In genomic region chr8:123768492-123769356, GRCm38 (mm10) we compare ENCODE assay signal across 8 mouse cellular contexts. TPM values are rescaled to one million over a fixed set of nuclear protein-coding genes. Genes with fewer than 3 reads are reported as not detected.
DNase-seq lines count a peak whose midpoint lies in the region; ATAC-seq and TF ChIP-seq lines count a peak whose summit lies in the region.
"Had no signal": no experiment of that assay in that cellular context is flagged by ENCODE, and none has a peak within 500 bp of the region (broad histone marks: within the 10 kb centered on the region; RNA-seq: fewer than 3 reads in every experiment).

No protein-coding gene starts in this region.

- H3K27ac ChIP-seq in forebrain, embryonic 15.5 days (replicated peaks): no peak overlapping the region
- H3K27ac ChIP-seq in lung, embryonic 16.5 days (ENCODE audit: low read length): no peak overlapping the region
- no peak overlapping the region for H3K27ac ChIP-seq in small intestine, adult 2 months (ENCODE audit: insufficient read depth, low read depth, low read length)
- H3K27ac ChIP-seq: heart, embryonic 13.5 days had no signal

- H3K9ac ChIP-seq in forebrain, embryonic 15.5 days (replicated peaks): no peak overlapping the region
- no peak overlapping the region for H3K9ac ChIP-seq in lung, embryonic 16.5 days (ENCODE audit: low read length)
- H3K9ac ChIP-seq: heart, embryonic 13.5 days had no signal

- no peak for TF ChIP-seq POLR2A in small intestine, adult 2 months (IDR thresholded peaks at IDR 0.05; ENCODE audit: low read depth, low read length)

- 65% methylated on average over 16 of the region's 16 CpGs for WGBS in forebrain, embryonic 15.5 days
- 58% methylated on average over 16 of the region's 16 CpGs for WGBS in lung, embryonic 16.5 days
- 62% methylated on average over 16 of the region's 16 CpGs for WGBS in small intestine, adult 2 months

- H3K27me3 ChIP-seq in forebrain, embryonic 15.5 days: no peaks in the 10 kb centered on the region
- no peaks in the 10 kb centered on the region for H3K27me3 ChIP-seq in lung, embryonic 16.5 days (ENCODE audit: control insufficient read depth, insufficient read depth, low read depth, low read length)
- H3K27me3 ChIP-seq in small intestine, adult 2 months (ENCODE audit: control insufficient read depth, insufficient read depth, low read length): no peaks in the 10 kb centered on the region

- DNase-seq in urinary bladder, adult 18-20 months (ENCODE audit: low spot score in 2 of 2): peak; percentile 42 to 45
- DNase-seq in urinary bladder, postnatal 4 days (ENCODE audit: low spot score in 2 of 2): no peak
- peak; percentile 81 for DNase-seq in brain, adult 2 months (ENCODE audit: low read depth, low spot score)
- peak; percentile 77 for DNase-seq in kidney, postnatal 10 days

- H3K4me2 ChIP-seq in forebrain, embryonic 15.5 days (replicated peaks): no peak overlapping the region
- H3K4me2 ChIP-seq in lung, embryonic 16.5 days (ENCODE audit: low read depth, low read length): no peak overlapping the region
- H3K4me2 ChIP-seq: heart, embryonic 13.5 days had no signal

- no peaks in the 10 kb centered on the region for H3K9me3 ChIP-seq in forebrain, embryonic 15.5 days
- H3K9me3 ChIP-seq in lung, embryonic 16.5 days (ENCODE audit: control insufficient read depth, low read length): no peaks in the 10 kb centered on the region
- H3K9me3 ChIP-seq: heart, embryonic 13.5 days had no signal

- peak; percentile 82; the same call in 1 of the 2 replicates for TF ChIP-seq CTCF in small intestine, adult 2 months (IDR thresholded peaks at IDR 0.05; ENCODE audit: extremely low read depth, insufficient read length, insufficient replicate concordance, low read depth, low read length)

- no peaks in the 10 kb centered on the region for H3K36me3 ChIP-seq in forebrain, embryonic 15.5 days
- no peaks in the 10 kb centered on the region for H3K36me3 ChIP-seq in lung, embryonic 16.5 days (ENCODE audit: control insufficient read depth, insufficient read depth, low read length)
- no peaks in the 10 kb centered on the region for H3K36me3 ChIP-seq in small intestine, adult 2 months (ENCODE audit: control insufficient read depth, insufficient read depth, low read length)
- H3K36me3 ChIP-seq: heart, embryonic 13.5 days had no signal

- no peak overlapping the region for H3K4me3 ChIP-seq in forebrain, embryonic 15.5 days
- no peak overlapping the region for H3K4me3 ChIP-seq in lung, embryonic 16.5 days (ENCODE audit: low read length)
- H3K4me3 ChIP-seq in small intestine, adult 2 months (ENCODE audit: low read depth, low read length): no peak overlapping the region
- H3K4me3 ChIP-seq: heart, embryonic 13.5 days had no signal

- ATAC-seq in forebrain, embryonic 15.5 days (replicated peaks): peak; percentile 35; the same call in 1 of the 2 replicates
- ATAC-seq in lung, embryonic 16.5 days (ENCODE audit: low read depth): 0 out of 2 replicates have a peak, but pooled peaks have one; percentile 10

- H3K4me1 ChIP-seq in forebrain, embryonic 15.5 days: 0 out of 2 replicates have a peak, but pooled peaks cover 3% of the 10 kb centered on the region
- H3K4me1 ChIP-seq in lung, embryonic 16.5 days (replicated peaks; ENCODE audit: control insufficient read depth, insufficient read depth, low read length): peaks cover 6% of the 10 kb centered on the region
- peaks cover 6% of the 10 kb centered on the region; the same call in 1 of the 2 replicates for H3K4me1 ChIP-seq in small intestine, adult 2 months (ENCODE audit: control insufficient read depth, insufficient read depth, insufficient read length, low read length)

RNA-seq across cellular contexts. Expression of gene Rab4a, which starts 37.1 kb away (rescaled TPM):
- polyA plus RNA-seq in forebrain, embryonic 15.5 days (2015; fragmentation: Nextera tagmentation; extraction: Ambion mirVana): 78.2 and 78.5 TPM in 2 replicates
- polyA plus RNA-seq in lung, embryonic 16.5 days (2015; fragmentation: Nextera tagmentation; extraction: Ambion mirVana): 27.4 and 32.2 TPM in 2 replicates
- polyA plus RNA-seq in small intestine, adult 2 months (2012; rRNA removed): 23.0 and 59.8 TPM in 2 replicates

Comparison
In these comparisons a context has a peak if more than half of its experiments do, and no peak if none do; other contexts are left out.
1. DNase-seq: peak in urinary bladder, adult 18-20 months (2 of 2), brain, adult 2 months (single experiment) and kidney, postnatal 10 days (single experiment); none in urinary bladder, postnatal 4 days (0 of 2).